Mouse (Mus musculus) heart, adult 8-10 months (tissue): Measurements from ENCODE around the gene Olfr95. TPM values are rescaled to one million over a fixed set of nuclear protein-coding genes. Genes with fewer than 3 reads are reported as not detected.

Experiments used
- total RNA-seq, 4 experiments: library from RNA; stranded (reverse); gene quantifications; 2 replicates each; pipeline ENCODE4 v1.2.4; 2022

The Olfr95 gene
- total RNA-seq, 4 experiments from 2014 or later: not detected

Other genes with a start within 250 kb of the Olfr95 start
- gene 2410137M14Rik, start 231.9 kb downstream of the Olfr95 start, total RNA-seq: 1 to 10 TPM in 2 of 4 experiments, under 1 TPM in 2; 0.50 to 1.4 (median 0.90) TPM
- under 1 TPM in 1 of 4 experiments, not detected in 3; 0.25 TPM for gene H2-M5, start 223.6 kb downstream of the Olfr95 start, total RNA-seq
- gene Zfp57, start 212.0 kb downstream of the Olfr95 start, total RNA-seq: 1 to 10 TPM in 3 of 4 experiments, under 1 TPM in 1; 0.87 to 2.4 (median 1.4) TPM
- not detected for gene Mog, start 189.7 kb downstream of the Olfr95 start, total RNA-seq
- gene Gabbr1, start 167.2 kb downstream of the Olfr95 start, total RNA-seq: 1 to 10 TPM; 7.2 to 9.2 (median 7.4) TPM
- gene Olfr90, start 124.6 kb downstream of the Olfr95 start, total RNA-seq: not detected
- not detected for gene Olfr91, start 114.8 kb downstream of the Olfr95 start, total RNA-seq
- gene Olfr92, start 93.0 kb downstream of the Olfr95 start, total RNA-seq: not detected
- not detected for gene Olfr93, start 51.6 kb downstream of the Olfr95 start, total RNA-seq
- not detected for gene Ubd, start 19.2 kb downstream of the Olfr95 start, total RNA-seq
- gene Olfr94, start 12.1 kb downstream of the Olfr95 start, total RNA-seq: not detected
- not detected for gene Olfr96, start 7.0 kb upstream of the Olfr95 start, total RNA-seq
- not detected for gene Olfr97, start 24.2 kb upstream of the Olfr95 start, total RNA-seq
- not detected for gene Olfr98, start 50.6 kb upstream of the Olfr95 start, total RNA-seq
- gene H2-M3, start 57.1 kb upstream of the Olfr95 start, total RNA-seq: 1 to 10 TPM; 3.2 to 4.4 (median 3.6) TPM
- not detected for gene Olfr99, start 70.3 kb upstream of the Olfr95 start, total RNA-seq
- gene Olfr101, start 91.2 kb upstream of the Olfr95 start, total RNA-seq: not detected
- gene Olfr102, start 103.9 kb upstream of the Olfr95 start, total RNA-seq: not detected
- not detected for gene Olfr103, start 126.6 kb upstream of the Olfr95 start, total RNA-seq
- not detected for gene Olfr104-ps, start 146.5 kb upstream of the Olfr95 start, total RNA-seq
- not detected for gene Olfr105-ps, start 165.9 kb upstream of the Olfr95 start, total RNA-seq
- not detected for gene Olfr106-ps, start 177.3 kb upstream of the Olfr95 start, total RNA-seq
- gene Olfr107, start 186.1 kb upstream of the Olfr95 start, total RNA-seq: not detected
- not detected for gene Olfr108, start 232.4 kb upstream of the Olfr95 start, total RNA-seq
- not detected for gene Olfr109, start 245.8 kb upstream of the Olfr95 start, total RNA-seq